8 mouse cellular contexts compared by ENCODE assay signal in genomic region chrX:51065773-51066172, GRCm38 (mm10). TPM values are rescaled to one million over a fixed set of nuclear protein-coding genes. Genes with fewer than 3 reads are reported as not detected.
DNase-seq lines count a peak whose midpoint lies in the region; ATAC-seq lines count a peak whose summit lies in the region.

No protein-coding gene starts in this region.

- peak; percentile 54 to 59 for DNase-seq in B cell, adult 2 months
- peak; percentile 74 for DNase-seq in NIH3T3 (ENCODE audit: low read depth)
- DNase-seq in cerebellum, postnatal 10 days, result peak; percentile 74 to 75
- peak; percentile 39 for DNase-seq in gastrocnemius, postnatal 10 days
- no peak for DNase-seq in liver, embryonic 11.5 days (ENCODE audit: low spot score)
- DNase-seq in thymus, adult 18-20 months, result peak; percentile 4 to 7

- H3K27ac ChIP-seq in kidney, embryonic 16.5 days (ENCODE audit: low read length), result no peak overlapping the region
- no peak overlapping the region for H3K27ac ChIP-seq in liver, embryonic 11.5 days (ENCODE audit: low read depth, low read length)
- H3K27ac ChIP-seq in neural tube, embryonic 13.5 days (replicated peaks), result no peak overlapping the region

- H3K36me3 ChIP-seq in kidney, embryonic 16.5 days (ENCODE audit: insufficient read depth, low read length), result no peaks in the 10 kb centered on the region
- H3K36me3 ChIP-seq in liver, embryonic 11.5 days (ENCODE audit: control insufficient read depth, insufficient read depth, low read length), result no peaks in the 10 kb centered on the region
- H3K36me3 ChIP-seq in neural tube, embryonic 13.5 days, result no peaks in the 10 kb centered on the region

- no peaks in the 10 kb centered on the region for H3K9me3 ChIP-seq in kidney, embryonic 16.5 days (ENCODE audit: low read length)
- no peaks in the 10 kb centered on the region for H3K9me3 ChIP-seq in liver, embryonic 11.5 days (ENCODE audit: control insufficient read depth, low read length)
- no peaks in the 10 kb centered on the region for H3K9me3 ChIP-seq in neural tube, embryonic 13.5 days

- WGBS in kidney, embryonic 16.5 days, result 17% methylated on average over 6 of the region's 6 CpGs
- 19% methylated on average over 6 of the region's 6 CpGs for WGBS in liver, embryonic 11.5 days
- 19% methylated on average over 6 of the region's 6 CpGs for WGBS in neural tube, embryonic 13.5 days

- H3K4me1 ChIP-seq in kidney, embryonic 16.5 days (ENCODE audit: insufficient read depth, low read length), result no peaks in the 10 kb centered on the region
- H3K4me1 ChIP-seq in liver, embryonic 11.5 days (replicated peaks; ENCODE audit: control insufficient read depth, insufficient read depth, low read length), result no peaks in the 10 kb centered on the region
- H3K4me1 ChIP-seq in neural tube, embryonic 13.5 days (replicated peaks), result no peaks in the 10 kb centered on the region

- no peaks in the 10 kb centered on the region; the same call in 1 of the 2 replicates for H3K27me3 ChIP-seq in kidney, embryonic 16.5 days (ENCODE audit: insufficient read depth, low read length)
- no peaks in the 10 kb centered on the region for H3K27me3 ChIP-seq in liver, embryonic 11.5 days (replicated peaks; ENCODE audit: control insufficient read depth, insufficient read depth, low read length)
- H3K27me3 ChIP-seq in neural tube, embryonic 13.5 days, result no peaks in the 10 kb centered on the region

- no peak overlapping the region for H3K9ac ChIP-seq in kidney, embryonic 16.5 days (replicated peaks; ENCODE audit: low read length)
- H3K9ac ChIP-seq in liver, embryonic 11.5 days (ENCODE audit: low read depth, low read length), result no peak overlapping the region
- H3K9ac ChIP-seq in neural tube, embryonic 13.5 days, result no peak overlapping the region

- no peak overlapping the region for H3K4me3 ChIP-seq in kidney, embryonic 16.5 days (ENCODE audit: low read length)
- no peak overlapping the region for H3K4me3 ChIP-seq in liver, embryonic 11.5 days (ENCODE audit: low read depth, low read length)
- no peak overlapping the region for H3K4me3 ChIP-seq in neural tube, embryonic 13.5 days

- H3K4me2 ChIP-seq in kidney, embryonic 16.5 days (replicated peaks; ENCODE audit: low read depth, low read length), result no peak overlapping the region
- H3K4me2 ChIP-seq in liver, embryonic 11.5 days, result 0 out of 2 replicates have a peak overlapping the region, but pooled peaks have one; percentile 13
- no peak overlapping the region for H3K4me2 ChIP-seq in neural tube, embryonic 13.5 days

- peak; percentile 59; the same call in 1 of the 2 replicates for ATAC-seq in kidney, embryonic 16.5 days (ENCODE audit: low FRiP score, low TSS enrichment)
- no peak for ATAC-seq in liver, embryonic 11.5 days (replicated peaks; ENCODE audit: low FRiP score)
- ATAC-seq in neural tube, embryonic 13.5 days (ENCODE audit: low read depth), result 0 out of 2 replicates have a peak, but pooled peaks have one; percentile 47

RNA-seq across cellular contexts. Expression of gene Rap2c, which starts 48.0 kb away (rescaled TPM):
- 10 to 100 TPM; 37.2 to 37.3 TPM for total RNA-seq in gastrocnemius, postnatal 10 days (2021)
- 13.4 and 13.5 TPM in 2 replicates for polyA plus RNA-seq in kidney, embryonic 16.5 days (2015; fragmentation: Nextera tagmentation; extraction: Ambion mirVana)
- polyA plus RNA-seq in liver, embryonic 11.5 days (2014; fragmentation: Nextera tagmentation; extraction: Ambion mirVana), result 22.4 and 23.6 TPM in 2 replicates
- 17.7 and 18.3 TPM in 2 replicates for polyA plus RNA-seq in neural tube, embryonic 13.5 days (2015; fragmentation: Nextera tagmentation; extraction: Ambion mirVana)
